Mouse (Mus musculus) layer of hippocampus, adult 2 months (tissue): ENCODE results near the gene Olfr228. TPM values are rescaled to one million over a fixed set of nuclear protein-coding genes. Genes with fewer than 3 reads are reported as not detected.
"Not testable (repeated sequence)": the region's sequence is repeated elsewhere in the genome, so short reads cannot be mapped to it uniquely, and the experiment has no call there.

Source experiments
- DNase-seq, 2 experiments: peaks; one replicate each; pipeline ENCODE4 v3.0.0; 2022; ENCODE audit warnings: low spot score in 2 of 2
- H3K27ac ChIP-seq: fragments of 200-600 bp; 2 replicates; pipeline ENCODE4 v1.8.1; 2022
- H3K4me3 ChIP-seq: fragments of 200-600 bp; 2 replicates; pipeline ENCODE4 v1.8.1; 2022; ENCODE audit warnings: mild to moderate bottlenecking
- CTCF ChIP-seq: fragments of 200-600 bp; conservative IDR thresholded peaks from 2 replicates; pipeline ENCODE4 v1.8.1; 2022; ENCODE audit warnings: antibody characterized with exemption, mild to moderate bottlenecking, moderate library complexity
- long read RNA-seq, 2 experiments: library from polyadenylated mRNA; stranded (forward); transcript quantifications; one replicate each; pipeline ENCODE4 v2.0.0; 2021; ENCODE audit warnings: borderline mapping rate in 2 of 2
- total RNA-seq, 2 experiments: library from RNA; stranded (reverse); gene quantifications; 2 replicates each; pipeline ENCODE4 v1.2.3; 2021

Gene Olfr228
- total RNA-seq: not detected
- long read RNA-seq, experiment 1: 0 reads
- long read RNA-seq, experiment 2: 0 reads

GRCm38 (mm10) chr2:86487286-86487685 lies at the start of gene Olfr228:
Olfr228 (minus strand) TSS chr2:86487386.
- Histone ChIP-seq H3K4me3 (no peak within 1 kb of the TSS), H3K27ac (no peak within 1 kb of the TSS)
- no peak for DNase-seq
- no peak for TF ChIP-seq CTCF

- no peak overlapping the region for H3K4me3 ChIP-seq
- TF ChIP-seq CTCF: no peak
- DNase-seq: peak; percentile 23 to 33
- peak overlapping the region; percentile 43; the same call in 1 of the 2 replicates for H3K27ac ChIP-seq
These were observed 43.8 kb upstream of the Olfr228 start for GRCm38 (mm10) chr2:86530991-86531390.

GRCm38 (mm10) chr2:86508161-86508560 lies 21.0 kb upstream of the Olfr228 start, which contains the start of gene Olfr1076:
Olfr1076 (plus strand) TSS chr2:86508461.
- no peak for DNase-seq
- H3K27ac ChIP-seq: no peak within 1 kb of the TSS
- H3K4me3 ChIP-seq: no peak within 1 kb of the TSS
- no peak for TF ChIP-seq CTCF

- DNase-seq: peak; percentile 14 to 60
- peak; percentile 90 for TF ChIP-seq CTCF
- Histone ChIP-seq H3K4me3 (no peak overlapping the region), H3K27ac (no peak overlapping the region)
These were observed 22.6 kb downstream of the Olfr228 start for GRCm38 (mm10) chr2:86464442-86465109.

- H3K4me3 ChIP-seq: no peak overlapping the region
- H3K27ac ChIP-seq: no peak overlapping the region
- no peak for TF ChIP-seq CTCF
- DNase-seq: no peak
These were observed 26.8 kb downstream of the Olfr228 start for GRCm38 (mm10) chr2:86460434-86460833.

- no peak for DNase-seq
- Histone ChIP-seq H3K4me3 (no peak within 1 kb of the TSS), H3K27ac (no peak within 1 kb of the TSS)
- no peak for TF ChIP-seq CTCF
These were observed 31.0 kb downstream of the Olfr228 start, which contains the start of gene Olfr1066 for GRCm38 (mm10) chr2:86456169-86456568. Olfr1066 (minus strand) TSS chr2:86456269.

GRCm38 (mm10) chr2:86450491-86450890 lies 36.7 kb downstream of the Olfr228 start, which contains the start of gene Olfr1065:
Olfr1065 (minus strand) TSS chr2:86450591.
- H3K27ac ChIP-seq, DNase-seq, H3K4me3 ChIP-seq: not testable (repeated sequence)

- H3K4me3 ChIP-seq, H3K27ac ChIP-seq, DNase-seq: not testable (repeated sequence)
These were observed 45.1 kb downstream of the Olfr228 start for GRCm38 (mm10) chr2:86442101-86442500.

Other genes starting within 250 kb of the Olfr228 start
- not detected for gene Olfr1048, start 247.1 kb downstream of the Olfr228 start, total RNA-seq
- not detected for gene Olfr1049, start 229.1 kb downstream of the Olfr228 start, total RNA-seq
- not detected for gene Olfr1051, start 208.3 kb downstream of the Olfr228 start, total RNA-seq
- gene Olfr1052, start 194.9 kb downstream of the Olfr228 start, total RNA-seq: not detected
- gene Olfr1053, start 172.1 kb downstream of the Olfr228 start, total RNA-seq: not detected
- not detected for gene Olfr1054, start 152.0 kb downstream of the Olfr228 start, total RNA-seq
- not detected for gene Olfr1055, start 137.1 kb downstream of the Olfr228 start, total RNA-seq
- gene Olfr1056, start 124.9 kb downstream of the Olfr228 start, total RNA-seq: not detected
- not detected for gene Olfr1057, start 109.0 kb downstream of the Olfr228 start, total RNA-seq
- not detected for gene Olfr1058, start 98.8 kb downstream of the Olfr228 start, total RNA-seq
- gene Olfr1061, start 73.3 kb downstream of the Olfr228 start, total RNA-seq: not detected
- gene Olfr1062, start 60.6 kb downstream of the Olfr228 start, total RNA-seq: not detected
- not detected for gene Olfr1065, start 36.8 kb downstream of the Olfr228 start, total RNA-seq
- gene Olfr1066, start 31.1 kb downstream of the Olfr228 start, total RNA-seq: not detected
- not detected for gene Olfr1076, start 21.1 kb upstream of the Olfr228 start, total RNA-seq
- gene Olfr1079, start 55.1 kb upstream of the Olfr228 start, total RNA-seq: not detected
- not detected for gene Olfr1080, start 70.8 kb upstream of the Olfr228 start, total RNA-seq
- not detected for gene Olfr1082, start 111.6 kb upstream of the Olfr228 start, total RNA-seq
- not detected for gene Olfr1084, start 152.3 kb upstream of the Olfr228 start, total RNA-seq
- not detected for gene Olfr1085, start 174.6 kb upstream of the Olfr228 start, total RNA-seq
- not detected for gene Olfr1086, start 192.7 kb upstream of the Olfr228 start, total RNA-seq
- not detected for gene Olfr1087, start 211.0 kb upstream of the Olfr228 start, total RNA-seq
- gene Olfr1089, start 246.3 kb upstream of the Olfr228 start, total RNA-seq: not detected